Mouse (Mus musculus) neutrophil, adult 83 days (primary cell): ENCODE data around the gene Cep131. TPM values are rescaled to one million over a fixed set of nuclear protein-coding genes. Genes with fewer than 3 reads are reported as not detected.

Source experiments
- total RNA-seq, 2 experiments: library from RNA; stranded (reverse); gene quantifications; one replicate each; pipeline ENCODE4 v1.2.4; 2023

Gene Cep131
- total RNA-seq, result 10 to 100 TPM in 1 of 2 experiments, 1 to 10 TPM in 1; 6.2 to 10.5 TPM

DNA sequence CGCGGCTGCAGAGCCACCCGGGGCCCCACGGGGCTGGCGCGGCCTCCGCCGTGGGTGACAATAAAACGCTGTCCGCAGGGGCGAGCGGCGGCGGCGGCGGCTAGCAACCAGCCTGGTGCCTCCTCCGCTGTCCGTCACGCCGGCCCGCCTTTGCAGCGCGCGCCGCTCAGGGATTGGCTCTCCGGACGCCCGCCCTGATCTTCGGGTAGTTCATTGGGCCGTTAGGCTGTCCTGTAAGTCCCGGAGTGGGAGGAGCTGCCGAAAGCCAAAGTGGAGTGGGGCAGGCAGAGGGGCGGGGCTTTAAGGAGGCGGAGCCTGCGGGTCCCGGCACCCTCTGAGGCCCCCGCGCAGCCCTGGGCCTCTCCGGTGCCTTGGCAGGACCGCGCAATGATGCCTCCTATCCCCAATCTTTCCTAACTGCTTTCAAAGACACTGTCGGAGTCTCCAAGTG, at the start of gene Cep131:
Cep131 (minus strand) TSS at position 126 of the 451 bp plus-strand sequence.

DNA sequence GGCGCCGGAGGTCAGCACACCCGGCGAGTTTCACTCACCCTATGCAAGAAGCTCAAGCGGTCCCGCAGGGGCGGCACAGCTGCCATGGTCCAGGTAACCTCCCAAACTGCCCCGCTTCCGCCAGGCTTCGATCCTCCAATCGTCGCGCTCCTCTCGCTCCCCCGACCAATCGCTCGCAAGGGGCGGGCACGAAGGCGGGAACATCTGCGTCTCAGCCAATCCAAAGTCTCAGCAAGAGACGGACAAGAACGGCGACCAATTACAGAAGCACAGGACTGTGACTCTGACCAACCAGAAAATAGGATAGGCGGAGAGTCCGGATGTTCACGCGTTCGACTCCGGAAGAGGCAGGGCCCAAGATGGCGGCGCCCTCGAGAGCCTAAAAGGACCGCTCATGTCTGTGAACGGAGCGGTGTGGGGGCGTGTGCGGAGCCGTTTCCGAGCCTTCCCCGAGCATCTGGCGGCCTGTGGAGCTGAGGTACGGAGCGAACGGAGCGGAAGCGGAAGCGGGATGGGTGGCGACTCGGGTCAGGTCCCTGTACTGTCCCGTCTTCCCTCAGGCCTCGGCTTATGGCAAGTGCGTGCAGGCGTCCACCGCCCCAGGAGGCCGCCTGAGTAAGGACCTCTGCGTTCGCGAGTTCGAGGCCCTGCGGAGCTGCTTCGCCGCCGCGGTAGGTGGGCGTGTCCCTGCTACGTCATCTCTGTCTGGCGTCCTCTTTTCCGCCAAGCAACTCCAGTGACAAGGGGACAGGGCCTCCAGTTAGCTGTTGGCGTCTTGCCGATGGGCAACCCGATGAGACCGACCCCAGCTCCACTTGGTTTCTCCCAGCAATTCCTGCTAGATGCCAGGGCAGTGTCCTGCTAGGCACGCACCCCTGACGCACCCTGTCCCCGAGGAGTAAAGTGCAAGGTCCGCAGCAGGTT, 12.2 kb upstream of the Cep131 start, which contains the start of the genes Tepsin and Ndufaf8:
Tepsin (minus strand) TSS at position 144 of the 924 bp plus-strand sequence.
Ndufaf8 (plus strand) TSS at position 341 of the 924 bp plus-strand sequence.

DNA sequence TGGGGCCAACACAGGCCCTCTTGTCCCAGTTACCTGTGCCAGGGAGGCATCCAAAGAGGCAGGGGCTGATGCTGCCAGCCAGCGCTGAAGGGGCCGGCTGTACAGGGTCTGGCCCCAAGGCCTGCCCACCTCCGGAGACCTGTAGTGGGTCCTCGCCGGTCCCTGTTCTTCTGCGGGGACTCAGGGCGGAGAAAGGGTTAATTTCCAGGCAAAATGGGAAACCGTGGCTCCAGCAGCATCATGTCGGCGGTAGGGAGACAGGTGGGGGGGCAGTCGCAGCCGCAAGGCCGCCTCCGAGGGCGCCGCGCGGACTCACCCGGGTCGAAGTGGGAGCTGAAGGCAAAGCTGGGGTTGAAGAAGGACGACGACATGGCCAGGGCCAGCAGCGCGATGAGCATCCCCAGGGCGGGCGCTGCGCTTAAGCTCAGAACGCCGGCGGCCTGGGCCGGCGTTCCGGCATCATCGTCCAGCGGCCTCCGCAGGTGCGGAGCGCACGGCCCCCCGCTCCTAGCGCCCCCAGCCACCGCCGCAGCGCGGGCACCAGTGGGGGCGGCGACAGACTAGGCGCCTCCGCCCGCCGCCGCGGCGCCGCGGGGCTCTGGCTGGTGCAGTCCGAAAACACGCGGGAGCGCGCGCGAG, 40.0 kb downstream of the Cep131 start, which contains the start of gene Aatk:
Aatk (minus strand) TSS at position 615 of the 639 bp plus-strand sequence.

Other genes starting within 250 kb of the Cep131 start
- gene Chmp6, start 173.4 kb downstream of the Cep131 start, total RNA-seq, result 10 to 100 TPM; 23.2 to 26.9 TPM
- gene Baiap2, start 144.1 kb downstream of the Cep131 start, total RNA-seq, result 10 to 100 TPM; 14.6 to 16.0 TPM
- gene Aatk, start 39.7 kb downstream of the Cep131 start, total RNA-seq, result 10 to 100 TPM; 55.2 to 61.9 TPM
- gene Tepsin, start 11.9 kb upstream of the Cep131 start, total RNA-seq, result 10 to 100 TPM; 16.2 to 18.6 TPM
- gene Ndufaf8, start 12.1 kb upstream of the Cep131 start, total RNA-seq, result 10 to 100 TPM; 16.3 to 20.8 TPM
- 10 to 100 TPM; 84.7 to 90.3 TPM for gene Slc38a10, start 64.5 kb upstream of the Cep131 start, total RNA-seq
- gene Bahcc1, start 146.1 kb upstream of the Cep131 start, total RNA-seq, result 1 to 10 TPM; 3.8 to 5.6 TPM